Mouse (Mus musculus): ENCODE results near the gene Xylt2.
"Not testable (repeated sequence)": the region's sequence is repeated elsewhere in the genome, so short reads cannot be mapped to it uniquely, and the experiment has no call there.

Gene Xylt2

DNA sequence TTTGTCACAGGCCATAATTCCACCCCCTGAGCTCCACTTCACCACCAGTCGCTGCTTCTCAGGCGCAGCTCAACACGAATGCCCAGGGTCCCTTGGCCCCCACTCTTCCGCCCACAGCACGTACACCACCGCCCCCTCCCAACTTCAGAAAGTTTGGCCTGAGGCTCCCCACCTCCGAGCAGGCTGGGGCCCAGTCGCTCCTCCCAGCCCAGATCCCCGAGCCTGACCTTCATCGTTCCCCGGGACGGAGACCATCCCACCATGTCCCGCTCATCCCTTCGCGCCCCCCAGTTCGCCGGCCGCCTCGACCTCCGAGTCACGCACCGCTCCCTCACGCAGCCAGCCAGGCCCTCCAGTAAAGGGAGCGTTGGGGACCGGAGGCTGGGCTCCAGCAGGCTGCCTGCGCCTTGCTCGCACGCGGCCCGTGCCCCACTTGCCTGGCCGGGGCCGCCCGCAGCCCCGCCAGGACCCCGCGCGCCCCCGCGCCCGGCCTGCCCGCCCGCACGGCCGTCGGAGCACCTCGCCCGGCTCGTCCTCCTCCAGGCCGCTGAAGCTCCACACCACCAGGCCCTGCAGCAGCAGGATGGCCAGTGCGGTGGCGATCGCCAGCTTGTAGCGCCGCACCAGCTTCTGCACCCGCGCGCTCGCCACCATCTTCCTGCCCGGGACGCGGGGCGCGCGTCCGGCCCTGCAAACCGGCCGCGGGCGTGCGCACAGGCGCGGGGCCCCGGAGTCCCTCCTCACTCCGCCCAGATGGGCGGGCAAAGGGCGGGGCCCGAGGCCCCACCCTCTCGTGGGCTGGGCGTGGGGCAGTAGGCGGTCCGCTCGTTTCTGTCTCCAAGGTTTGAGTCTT, at the start of gene Xylt2:
TSS of gene Xylt2 (minus strand) at position 762 of the 853 bp plus-strand sequence.
- DNase-seq (ENCODE audit: low spot score): peak; percentile 88

DNA sequence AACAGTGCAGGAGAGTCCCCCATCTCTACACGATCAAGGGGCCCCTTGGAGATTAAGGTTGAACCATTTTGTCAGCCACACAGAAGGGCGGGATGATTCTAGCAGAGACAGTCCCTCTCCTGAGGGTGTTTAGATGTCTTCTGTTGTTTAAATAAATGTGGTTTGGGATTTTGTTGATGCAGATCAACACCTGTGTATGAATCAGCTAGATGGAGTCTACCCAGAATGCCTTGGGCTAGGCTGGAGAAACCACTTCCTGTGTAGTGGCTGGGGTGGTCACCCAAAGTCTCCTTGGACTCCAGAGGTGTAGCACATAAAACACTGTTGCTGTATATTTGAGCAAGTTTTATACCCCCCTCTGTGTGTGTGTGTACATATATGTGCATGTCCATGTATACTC, 41.9 kb upstream of the Xylt2 start:
- DNase-seq (ENCODE audit: low spot score): no peak

DNA sequence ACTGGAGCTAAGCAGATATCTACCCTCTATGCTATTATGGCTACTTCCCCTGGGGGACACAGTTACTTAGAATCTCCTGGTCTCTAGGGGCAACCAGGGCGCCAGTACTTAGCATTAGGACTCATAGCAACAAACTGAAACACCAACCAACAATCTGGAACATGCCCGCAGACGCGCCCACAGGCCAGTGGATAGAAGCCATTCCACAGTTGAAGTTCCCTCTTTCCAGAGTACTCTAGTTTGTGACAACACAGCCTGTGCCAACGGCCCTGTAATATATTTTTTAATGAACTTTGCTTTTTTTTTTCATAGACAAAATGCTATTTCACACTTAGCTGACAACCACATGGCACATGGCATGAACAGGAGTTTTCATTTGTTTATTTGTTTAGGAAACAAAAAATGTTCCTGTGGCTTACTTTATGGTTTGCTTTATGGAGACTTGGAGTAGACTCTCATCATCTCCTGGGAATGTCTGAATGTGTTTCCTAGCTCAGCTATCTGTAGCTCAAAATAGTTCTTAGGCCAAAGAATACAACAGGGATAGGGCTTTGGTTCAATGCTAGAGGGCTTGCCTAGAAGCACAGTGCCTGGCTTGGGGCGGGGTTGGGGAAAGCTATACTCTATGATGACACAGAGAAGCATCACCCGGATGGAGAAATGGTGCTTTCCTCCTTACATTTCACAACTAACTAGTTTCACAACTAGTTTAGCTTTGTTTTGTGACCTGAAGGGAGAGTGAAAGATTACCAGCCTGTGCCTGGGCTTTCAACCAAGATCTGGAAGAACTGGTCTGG, 41.0 kb upstream of the Xylt2 start:
- no peak for DNase-seq (ENCODE audit: low spot score)

DNA sequence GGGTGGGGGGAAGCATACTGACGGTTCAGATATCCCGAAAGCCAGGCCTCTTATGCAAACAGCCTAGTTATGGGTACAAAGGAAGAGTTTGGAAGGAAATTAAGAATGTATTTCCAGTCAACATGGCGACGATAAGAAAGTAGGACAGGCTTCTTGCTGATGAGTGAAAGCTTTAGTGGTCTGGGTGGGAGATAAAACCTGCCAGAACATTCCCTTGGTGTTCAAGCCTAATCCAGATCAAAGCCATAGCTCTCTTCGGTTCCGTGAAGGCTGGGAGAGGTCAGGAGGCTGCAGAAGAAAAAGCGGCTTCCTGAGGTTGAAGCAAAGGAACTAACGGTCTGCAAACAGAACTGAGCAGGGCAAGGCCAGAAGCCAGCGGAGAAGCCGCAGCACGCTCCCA, 39.9 kb upstream of the Xylt2 start:
- DNase-seq (ENCODE audit: low spot score): no peak

DNA sequence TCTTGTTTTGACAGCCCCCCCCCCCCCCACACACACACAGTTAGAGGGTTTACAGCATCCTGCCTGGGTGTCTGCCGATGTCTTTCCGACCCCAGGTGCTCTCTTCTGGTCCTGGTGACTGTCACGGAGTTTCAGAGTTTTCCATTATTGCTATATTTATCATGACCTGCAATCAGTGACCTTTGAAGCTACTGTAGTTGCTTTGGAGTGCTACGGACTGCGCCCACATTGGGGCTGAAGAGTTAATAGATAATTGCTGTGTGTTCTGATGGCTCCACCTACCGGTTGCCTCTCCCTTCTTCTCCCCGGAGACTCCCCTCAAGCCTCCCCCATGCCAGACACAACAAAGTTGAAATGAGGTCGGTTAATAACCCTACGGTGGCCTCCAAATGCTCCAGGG, 39.4 kb upstream of the Xylt2 start:
- DNase-seq (ENCODE audit: low spot score): peak; percentile 61

DNA sequence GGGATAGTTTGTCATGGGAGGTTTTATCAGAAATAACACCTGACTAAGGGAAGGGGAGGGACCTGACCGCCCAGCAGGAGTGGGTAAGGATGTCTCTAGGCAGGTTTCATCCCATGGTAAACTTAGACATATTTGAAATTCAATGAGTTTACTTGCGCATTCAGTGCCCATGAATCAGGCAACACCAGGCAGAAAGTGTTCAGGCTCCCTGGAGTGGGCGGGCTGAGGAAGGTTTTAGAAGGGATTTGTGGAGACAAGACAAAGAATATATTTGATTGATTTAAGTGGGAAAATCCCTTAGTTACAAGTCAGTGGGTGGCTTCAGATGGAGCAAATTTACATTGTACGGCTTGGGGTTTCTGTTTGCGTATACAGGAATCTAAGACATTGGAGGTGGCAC, 38.3 kb upstream of the Xylt2 start:
- DNase-seq (ENCODE audit: low spot score): no peak

DNA sequence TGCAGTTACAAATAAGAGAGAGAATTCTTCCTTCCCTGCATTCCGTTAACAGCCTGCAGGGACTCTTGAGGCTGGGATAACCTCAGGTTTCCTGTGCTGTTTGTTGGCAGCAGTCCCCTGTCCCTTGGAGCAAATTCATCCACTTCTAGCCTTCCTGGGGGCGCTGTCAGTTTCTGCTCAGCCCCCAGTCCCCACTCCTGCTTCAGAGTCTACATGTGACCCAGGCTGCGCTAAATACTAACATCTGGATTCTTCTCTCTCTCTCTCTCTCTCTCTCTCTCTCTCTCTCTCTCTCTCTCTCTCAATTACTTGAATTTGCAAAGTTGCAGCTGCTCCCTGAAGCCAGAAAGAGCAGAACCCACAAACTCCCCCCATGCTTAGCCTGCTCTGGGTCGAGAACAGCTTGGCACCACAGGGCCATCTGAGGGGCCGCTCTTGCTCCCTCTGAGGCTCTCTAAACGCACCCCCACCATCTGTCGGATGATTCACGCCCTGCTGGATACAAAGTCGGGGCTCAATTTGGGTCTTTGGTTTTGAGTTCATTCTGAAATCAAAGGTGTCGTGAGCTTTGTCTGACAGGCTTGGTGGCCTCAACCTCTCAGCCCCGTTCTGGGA, 36.0 kb upstream of the Xylt2 start:
- DNase-seq (ENCODE audit: low spot score): no peak

DNA sequence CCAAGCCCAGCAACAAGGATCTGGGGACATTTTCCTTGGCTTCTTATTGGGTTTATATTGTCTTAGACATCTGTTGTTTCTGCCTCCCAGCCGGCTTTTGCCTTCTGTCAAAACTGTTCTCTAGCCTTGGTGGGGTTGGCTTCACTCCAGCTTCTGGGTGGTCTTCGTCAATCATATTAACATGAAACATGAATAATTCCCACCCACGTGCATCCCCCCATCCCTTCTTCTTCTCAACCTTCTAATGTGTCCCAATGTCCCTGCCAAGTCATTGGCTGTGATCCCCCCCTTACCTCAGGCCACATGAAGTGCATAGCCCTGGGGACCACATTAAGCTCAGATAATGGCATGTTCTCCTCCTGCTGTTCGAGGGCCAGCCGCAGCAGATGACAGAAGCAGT, 27.2 kb upstream of the Xylt2 start, which contains the start of gene Gm11541:
TSS of gene Gm11541 (minus strand) at position 28 of the 400 bp plus-strand sequence.
- DNase-seq (ENCODE audit: low spot score): no peak

DNA sequence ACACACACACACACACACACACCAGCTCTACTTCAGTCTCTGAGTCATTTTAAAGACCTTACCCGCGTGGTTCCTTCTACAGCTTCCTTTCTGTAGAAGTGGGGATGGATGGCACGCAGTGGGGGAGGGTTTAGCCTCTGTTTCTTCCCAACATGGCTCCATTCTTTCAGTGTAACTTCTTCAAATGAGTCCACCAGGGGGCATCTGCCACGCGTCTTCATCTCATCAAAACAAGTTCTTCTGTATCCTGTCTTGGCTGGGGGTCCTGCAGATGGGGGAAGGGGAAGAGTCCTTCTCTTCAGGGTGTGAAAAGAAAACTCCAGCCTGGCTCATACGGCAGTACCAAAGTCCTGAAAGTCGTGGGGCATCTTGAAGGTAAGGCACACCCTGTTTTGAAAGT, 26.7 kb upstream of the Xylt2 start:
- no peak for DNase-seq (ENCODE audit: low spot score)

DNA sequence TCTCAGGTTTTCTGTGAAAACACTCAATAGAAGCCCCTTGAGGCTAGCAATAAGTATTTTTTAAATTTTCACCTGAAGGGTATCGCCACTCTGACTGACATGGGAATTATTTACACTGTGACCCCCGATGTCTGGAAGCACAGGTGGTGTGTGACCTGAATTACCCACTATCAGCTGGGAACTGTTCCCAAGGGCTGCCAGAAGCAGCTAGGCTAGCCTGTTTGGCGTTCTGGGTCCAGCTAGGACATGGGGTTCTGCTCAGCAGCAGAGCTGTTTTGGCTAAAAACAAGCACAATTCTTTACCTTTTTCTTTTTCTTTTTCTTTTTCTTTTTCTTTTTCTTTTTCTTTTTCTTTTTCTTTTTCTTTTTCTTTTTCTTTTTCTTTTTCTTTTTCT, 24.9 kb upstream of the Xylt2 start:
- DNase-seq (ENCODE audit: low spot score): no peak

DNA sequence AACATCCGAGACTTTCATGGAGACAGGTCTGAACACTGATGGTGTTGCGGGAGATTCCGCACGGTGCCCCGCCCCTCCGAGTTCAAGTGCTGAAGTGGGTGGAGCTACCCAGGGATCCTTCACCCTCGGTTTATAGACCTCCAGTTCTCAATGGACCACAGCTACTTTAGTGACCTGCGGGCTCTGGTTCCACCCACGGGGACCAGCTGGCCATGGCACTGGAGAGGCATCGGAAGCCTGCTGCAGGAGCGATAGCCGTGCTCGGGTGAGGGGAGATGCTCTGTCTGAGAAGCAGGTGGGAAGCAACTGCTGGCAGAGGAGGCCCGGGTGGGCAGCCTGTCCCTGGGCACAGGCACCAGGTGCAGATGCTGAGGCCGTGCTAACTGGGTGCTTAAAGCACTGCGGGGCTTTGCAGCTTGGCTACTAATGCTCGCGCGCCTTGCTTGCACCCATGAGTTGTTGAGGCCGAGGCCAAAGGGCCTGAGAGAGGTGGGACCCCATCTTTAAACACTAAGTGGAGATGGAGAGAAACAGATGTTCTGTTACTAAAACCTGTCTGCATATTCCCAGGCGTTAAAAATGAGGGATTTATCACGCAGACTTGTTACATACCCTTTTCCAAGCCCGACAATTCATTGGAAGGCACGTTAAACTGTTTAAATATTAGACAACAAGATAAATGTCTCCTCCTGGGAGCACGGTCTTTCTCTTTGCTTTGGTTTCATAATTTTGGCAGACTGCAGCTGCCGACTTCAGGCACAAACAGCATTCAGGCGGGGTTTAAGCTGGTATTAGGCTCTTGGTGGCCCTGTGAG, 24.3 kb upstream of the Xylt2 start:
- DNase-seq (ENCODE audit: low spot score): no peak

DNA sequence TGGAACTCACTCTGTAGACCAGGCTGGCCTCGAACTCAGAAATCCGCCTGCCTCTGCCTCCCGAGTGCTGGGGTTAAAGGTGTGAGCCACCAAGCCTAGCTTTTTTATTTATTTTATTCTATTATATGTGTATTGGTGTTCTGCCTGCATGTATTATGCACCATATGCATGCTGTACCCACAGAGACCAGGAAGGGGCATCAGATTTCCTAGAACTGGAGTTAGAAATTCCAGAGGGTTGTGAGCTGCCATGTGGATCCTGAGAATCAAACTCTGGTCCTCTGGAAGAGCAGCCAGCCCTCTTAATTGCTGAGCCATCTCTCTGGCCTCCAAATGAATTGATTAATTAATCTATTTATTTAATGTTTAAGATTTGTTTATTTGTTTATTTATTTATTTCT, 22.1 kb upstream of the Xylt2 start:
- DNase-seq (ENCODE audit: low spot score): no peak

DNA sequence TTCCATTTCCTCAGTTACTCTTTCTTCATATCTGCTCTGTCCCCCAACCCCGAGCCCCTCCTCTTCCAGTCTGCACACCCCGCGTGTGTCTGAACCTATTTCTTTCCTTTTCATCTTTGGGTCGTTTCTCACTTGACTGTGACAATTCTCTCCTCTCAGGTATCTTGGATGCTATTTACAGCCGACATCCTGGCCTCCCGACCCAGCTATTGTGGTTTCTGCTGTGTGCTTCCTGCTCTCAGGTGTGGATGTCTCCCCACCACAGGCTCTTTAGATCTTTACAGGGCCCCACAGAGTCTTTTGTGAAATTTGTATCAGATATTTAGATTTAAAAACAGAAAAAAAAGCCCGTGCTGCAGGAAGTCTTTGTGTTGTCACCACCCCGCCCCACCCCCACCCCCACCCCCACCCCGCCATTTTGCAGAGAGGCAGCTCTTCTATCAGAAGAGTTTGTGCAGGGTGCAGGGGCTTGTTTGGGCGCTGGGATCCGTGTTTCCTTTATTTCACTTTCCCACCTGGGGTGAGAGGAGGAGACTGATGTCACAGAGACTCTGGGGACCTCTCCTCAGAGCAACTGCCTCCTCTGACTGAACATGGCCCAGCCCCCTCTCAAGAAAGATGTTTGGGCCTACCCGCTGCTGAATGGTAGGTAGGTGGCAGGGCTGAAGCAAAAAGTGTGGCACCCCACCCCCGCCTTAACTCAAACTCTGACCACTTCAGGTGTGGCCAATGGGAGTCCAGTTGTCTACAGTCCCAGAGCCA, 20.6 kb upstream of the Xylt2 start:
- DNase-seq (ENCODE audit: low spot score): no peak

DNA sequence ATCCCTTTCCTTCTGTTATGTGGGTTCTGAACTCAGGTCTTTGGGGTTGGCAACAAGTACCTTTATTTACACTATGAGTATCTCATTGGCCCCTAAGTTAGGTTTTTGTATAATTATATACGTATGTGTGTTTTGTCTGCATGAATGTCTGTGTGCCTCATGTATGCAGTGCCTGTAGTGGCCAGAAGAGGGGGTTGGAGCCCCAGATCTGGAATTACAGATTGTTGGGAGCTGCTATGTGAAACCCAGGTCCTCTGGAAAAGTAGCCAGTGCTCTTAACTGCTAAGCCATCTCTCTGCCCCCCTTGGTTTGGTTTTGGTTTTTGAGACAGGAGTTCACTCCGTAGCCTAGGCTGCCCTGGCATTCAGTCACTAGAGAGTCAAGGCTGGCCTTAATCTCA, 19.8 kb upstream of the Xylt2 start:
- DNase-seq (ENCODE audit: low spot score): no peak

DNA sequence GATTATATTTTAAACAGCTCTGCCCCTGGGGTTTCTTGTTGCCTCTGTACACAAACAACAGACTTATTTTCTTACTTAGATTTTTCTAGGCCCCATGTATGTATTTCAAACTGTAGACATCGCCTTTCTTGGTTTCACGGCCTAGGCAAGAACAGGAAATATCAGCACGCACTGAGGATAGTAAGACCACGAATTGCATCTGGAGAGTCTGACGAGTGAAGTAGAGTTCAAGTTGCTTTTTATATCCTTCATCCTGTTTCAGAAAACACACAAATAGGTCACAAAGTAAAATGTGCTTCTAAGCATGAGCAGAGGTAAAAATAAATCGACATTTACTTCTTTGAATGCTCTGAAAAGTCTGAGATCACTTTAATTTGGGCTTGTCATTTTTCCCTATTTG, 18.2 kb upstream of the Xylt2 start:
- DNase-seq (ENCODE audit: low spot score): no peak

DNA sequence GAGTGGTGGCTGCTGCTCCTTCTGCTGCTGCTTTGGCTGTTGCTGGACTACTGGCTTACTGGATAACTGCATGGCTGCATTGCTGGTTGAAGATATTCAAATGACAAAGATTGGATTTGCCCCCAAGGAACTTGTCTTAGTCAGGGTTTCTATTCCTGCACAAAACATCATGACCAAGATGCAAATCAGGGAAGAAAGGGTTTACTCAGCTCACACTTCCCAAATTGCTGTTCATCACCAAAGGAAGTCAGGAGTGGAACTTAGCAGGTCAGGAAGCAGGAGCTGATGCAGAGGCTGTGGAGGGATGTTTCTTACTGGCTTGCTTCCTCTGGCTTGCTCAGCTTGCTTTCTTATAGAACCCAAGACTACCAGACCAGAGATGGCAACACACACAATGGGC, 15.2 kb upstream of the Xylt2 start:
- DNase-seq (ENCODE audit: low spot score): not testable (repeated sequence)

DNA sequence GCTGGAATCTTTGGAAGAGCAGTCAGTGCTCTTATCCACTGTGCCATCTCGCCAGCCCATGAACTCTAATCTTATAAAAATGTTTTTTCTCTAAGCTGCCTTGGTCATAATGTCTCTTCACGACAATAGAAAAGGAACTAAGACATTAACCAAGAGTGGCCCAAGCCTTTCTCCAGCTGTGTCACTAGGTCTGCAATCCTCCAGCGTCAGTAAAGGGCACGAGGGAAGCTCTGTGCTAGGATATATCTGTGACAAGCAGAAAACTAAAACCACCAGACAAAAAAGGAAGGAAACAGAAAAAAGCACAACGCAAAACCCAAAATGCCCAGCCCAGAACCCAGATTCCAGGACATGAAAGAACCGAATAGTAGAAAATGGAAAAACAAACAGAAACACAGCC, 9.9 kb upstream of the Xylt2 start:
- DNase-seq (ENCODE audit: low spot score): no peak

DNA sequence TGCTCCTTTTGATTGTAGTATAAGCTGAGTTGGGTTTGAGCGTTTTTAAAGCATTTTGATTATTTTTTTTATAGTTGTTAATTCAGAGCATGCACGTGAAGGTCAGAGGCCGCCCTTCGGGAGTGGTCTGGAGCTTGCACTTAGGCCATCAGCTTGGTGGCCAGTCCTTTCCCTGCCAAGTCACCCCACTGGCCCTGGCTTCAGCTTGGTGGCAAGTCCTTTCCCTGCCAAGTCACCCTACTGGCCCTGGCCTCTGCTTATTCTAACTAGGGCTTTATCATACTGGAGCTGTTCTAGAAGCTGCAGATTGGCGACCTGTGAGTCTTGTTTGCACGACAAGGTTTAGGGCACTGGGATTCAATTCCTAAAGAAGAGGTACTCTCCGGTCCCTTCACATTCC, 5.1 kb upstream of the Xylt2 start:
- DNase-seq (ENCODE audit: low spot score): no peak

DNA sequence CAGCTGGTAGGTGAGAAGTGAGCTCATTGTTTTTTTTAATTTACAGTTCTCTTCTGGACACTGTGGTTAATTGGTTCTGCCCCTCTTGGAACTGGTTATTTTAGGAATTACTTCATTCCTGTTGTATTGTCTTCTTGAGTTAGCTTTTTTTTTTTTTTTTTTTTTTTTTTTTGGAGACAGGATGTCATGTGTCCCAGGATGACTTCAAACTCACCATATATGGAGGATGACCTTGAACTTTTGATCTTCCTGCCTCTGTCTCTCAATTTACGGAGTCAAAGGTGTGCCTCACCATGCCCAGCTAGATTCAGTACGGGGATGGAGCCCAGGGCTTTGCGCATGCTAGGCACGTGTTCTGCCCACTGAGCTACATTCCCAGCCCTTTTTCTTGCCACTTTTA, 4.3 kb upstream of the Xylt2 start:
- no peak for DNase-seq (ENCODE audit: low spot score)

DNA sequence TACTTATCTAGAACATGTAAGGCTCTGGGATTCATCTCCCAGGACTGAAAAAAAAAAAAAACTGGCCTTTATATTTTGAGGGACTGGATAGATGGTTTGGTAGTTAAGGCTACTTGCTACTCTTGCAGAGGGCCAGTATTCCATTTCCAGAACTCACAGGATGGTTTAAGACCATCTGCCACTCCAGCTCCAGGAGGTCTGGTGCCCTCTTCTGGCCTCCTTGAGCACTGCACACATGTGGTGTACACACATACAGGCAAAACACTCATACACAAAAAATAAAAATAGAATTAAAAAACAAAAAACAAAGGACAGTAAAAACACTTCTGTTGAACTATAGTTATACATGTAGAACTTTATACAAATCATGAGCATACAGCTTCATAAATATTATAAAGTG, 3.3 kb upstream of the Xylt2 start:
- DNase-seq (ENCODE audit: low spot score): no peak

DNA sequence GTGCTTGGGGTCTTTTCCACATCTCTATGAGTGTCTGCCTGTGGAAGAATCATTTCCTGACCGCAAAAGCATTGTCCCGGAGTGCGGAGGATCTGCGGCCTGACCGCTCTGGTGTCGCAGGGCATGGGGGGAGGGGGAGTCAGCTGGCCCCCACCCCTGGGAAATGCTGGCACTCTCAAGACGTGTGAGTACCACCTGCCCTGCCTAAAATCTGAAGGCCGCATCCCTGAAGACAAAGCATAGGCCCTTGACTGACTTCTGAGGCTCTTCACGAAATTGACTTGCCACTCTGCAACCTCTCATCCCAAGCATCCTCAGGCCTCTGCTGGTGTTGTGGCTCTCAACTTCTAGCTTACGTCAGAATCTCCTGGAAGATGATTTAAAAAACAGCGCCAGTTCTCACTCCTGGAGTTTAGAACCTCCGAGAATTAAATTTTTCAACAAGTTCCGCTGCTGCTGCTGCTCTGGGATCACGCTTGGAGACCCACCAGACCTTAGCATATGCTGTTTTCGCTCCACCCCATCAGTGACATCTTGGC, 361 bp upstream of the Xylt2 start:
- DNase-seq (ENCODE audit: low spot score): no peak

Measured in yolk sac, embryonic 10.5 days (tissue).